Mouse (Mus musculus): Measurements from ENCODE around the gene Mark3.
A peak's percentile ranks its signal among the peaks of the same experiment; 100 is the strongest.
"Not testable (repeated sequence)": the region's sequence is repeated elsewhere in the genome, so short reads cannot be mapped to it uniquely, and the experiment has no call there.

Gene Mark3

DNA sequence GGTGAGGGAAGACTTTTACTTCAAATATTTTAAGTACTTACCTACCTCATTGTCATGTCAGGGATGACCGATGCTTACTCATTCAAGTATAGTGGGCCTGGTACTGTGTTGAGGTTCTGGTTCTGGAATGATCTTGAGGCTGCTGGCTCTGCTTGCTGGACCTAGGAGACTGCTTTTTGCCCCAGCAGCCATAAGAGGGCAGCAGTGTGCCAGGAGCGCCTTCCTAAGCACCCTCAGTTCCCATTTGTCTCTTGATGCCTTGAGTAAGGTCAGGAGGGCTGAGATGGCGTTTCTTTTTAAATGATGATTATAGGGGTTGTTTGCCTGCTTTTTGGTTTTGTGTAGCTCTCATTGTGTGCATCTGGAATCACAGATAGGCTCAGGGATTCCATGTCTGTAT, 79.1 kb downstream of the Mark3 start:
- DNase-seq: peak; percentile 83

DNA sequence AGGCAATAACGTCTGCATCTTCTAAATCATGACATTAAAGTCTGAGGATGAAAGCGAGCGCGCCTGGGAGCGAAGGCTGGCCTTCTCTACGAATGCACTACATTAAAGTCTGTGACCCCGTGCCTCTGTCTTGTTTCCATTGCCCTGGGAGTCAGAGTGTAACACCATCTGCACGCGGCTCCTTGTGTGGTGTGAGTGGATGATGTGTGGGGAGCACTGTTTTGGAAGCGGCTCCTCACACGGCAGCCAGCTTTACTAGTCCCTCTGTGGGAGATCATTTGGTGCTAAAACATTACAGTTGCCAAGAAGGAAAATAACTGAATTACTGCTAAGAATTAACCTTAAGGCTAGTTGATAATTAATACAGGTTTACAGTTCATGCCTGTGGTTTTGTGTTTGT, 81.4 kb downstream of the Mark3 start:
- no peak for DNase-seq

DNA sequence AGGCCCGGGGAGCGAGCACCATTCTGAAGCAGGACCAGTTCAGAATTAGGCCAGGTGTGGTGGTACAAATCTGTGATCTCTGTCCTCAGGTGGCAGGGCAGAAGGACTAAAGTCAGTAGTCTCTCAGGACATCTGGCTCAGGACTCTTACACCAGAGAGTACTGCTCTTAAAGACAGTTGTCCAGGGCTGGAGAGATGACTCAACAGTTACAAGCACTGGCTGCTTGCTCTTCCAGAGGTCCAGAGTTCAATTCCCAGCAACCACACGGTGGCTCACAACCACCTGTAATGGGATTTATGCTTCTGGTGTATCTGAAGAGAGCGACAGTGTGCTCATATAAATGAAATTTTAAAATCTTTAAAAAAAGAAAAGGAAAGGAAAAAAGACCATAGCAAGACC, 85.0 kb downstream of the Mark3 start:
- DNase-seq: no peak

DNA sequence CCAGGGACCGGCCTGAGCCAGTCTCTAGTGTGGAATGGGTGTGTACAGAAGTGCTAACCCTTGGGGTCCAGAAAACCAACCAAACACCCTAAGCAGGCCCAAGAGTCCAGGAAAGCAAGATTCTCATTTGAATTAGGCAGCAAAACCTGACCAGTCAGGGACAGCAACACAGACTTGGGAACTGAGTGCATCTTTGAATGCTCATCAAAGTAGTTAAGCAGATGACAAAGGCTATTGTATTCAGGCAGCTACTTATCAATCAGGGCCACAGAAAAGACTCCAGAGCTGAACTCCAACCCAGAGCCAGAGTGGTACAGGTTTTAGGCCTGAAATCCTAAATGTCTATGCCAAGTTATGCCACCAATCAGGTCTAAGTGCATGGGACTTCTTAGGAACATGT, 86.3 kb downstream of the Mark3 start:
- no peak for DNase-seq

DNA sequence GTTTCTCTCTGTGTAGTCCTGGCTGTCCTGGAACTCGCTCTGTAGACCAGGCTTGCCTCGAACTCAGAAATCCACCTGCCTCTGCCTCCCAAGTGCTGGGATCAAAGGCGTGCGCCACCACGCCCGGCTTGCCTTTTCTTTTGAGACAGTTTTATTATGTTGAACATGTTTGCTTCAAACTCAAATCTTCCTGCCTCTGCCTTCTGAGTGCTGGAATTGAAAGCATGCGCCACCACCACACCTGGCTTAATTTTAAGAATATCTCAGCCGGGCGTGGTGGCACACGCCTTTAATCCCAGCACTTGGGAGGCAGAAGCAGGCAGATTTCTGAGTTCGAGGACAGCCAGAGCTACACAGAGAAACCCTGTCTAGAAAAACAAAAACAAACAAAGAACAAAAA, 87.2 kb downstream of the Mark3 start:
- not testable (repeated sequence) for DNase-seq

DNA sequence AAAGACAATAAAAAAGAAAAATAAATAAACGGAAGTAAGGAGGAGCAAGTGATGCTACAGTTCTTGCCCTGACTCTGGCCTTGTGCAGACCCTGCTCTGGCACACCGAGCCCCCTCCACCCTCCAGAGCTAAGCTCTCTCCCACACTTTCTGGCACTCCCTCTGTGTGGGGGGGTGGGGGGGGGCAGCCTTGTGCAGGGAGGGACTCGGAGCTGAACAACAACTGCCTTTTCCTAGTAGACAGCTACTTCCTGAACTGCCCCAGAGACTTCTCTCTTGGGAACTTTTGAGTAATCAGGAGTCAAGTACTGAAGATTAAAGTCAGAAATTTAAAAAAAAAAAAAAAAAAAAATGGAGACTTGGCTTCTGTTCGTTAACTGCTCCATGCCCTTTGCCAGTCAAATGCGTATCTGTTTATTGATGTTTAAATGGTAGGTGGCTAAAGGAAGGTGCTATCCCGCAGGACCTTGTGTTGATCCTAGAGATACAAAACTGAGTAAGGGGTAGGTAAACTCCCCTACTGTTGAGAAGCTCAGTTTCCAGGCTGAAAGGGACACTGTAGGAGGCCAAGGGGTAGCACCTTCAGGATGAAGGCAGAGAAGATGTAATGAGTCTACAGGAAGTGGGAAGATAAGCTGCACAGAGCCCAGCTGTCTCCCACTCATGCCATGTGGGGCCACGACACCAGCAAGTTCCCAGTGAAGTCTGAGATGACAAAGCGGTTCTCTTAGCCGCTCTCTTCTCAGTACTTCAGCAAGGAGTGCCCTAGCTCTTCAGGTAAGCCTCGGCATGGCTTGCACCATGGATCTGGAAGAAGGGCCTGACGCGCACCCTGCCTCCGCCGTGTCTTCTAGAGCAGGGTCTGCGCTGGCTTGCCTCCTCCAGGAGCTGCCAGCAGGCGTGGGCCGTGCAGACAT, 89.2 kb downstream of the Mark3 start:
- no peak for DNase-seq

DNA sequence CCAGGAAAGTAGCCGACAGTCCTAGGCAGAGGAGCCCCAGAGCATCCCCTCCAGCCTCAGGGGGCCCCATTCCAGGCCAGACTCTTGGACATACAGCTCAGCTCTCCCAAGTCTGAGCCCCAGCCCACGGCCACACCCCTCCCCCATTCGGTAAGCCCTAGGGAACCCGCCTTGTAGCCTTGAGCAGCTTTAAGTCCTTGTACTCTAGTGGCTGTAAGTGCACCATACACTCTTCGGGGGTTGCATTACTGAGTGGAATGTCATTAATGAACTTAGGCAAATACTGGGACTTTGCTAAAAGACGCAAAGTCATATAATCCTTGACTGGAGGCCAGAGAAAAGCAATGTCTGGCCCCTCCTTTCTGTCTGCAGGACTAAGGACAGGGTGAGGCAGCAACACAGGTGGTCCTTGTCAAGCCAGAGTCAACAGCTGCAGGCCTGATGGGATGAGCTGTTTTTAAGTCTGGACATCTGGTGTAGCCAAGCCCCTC, 89.9 kb downstream of the Mark3 start:
- DNase-seq: peak; percentile 80

DNA sequence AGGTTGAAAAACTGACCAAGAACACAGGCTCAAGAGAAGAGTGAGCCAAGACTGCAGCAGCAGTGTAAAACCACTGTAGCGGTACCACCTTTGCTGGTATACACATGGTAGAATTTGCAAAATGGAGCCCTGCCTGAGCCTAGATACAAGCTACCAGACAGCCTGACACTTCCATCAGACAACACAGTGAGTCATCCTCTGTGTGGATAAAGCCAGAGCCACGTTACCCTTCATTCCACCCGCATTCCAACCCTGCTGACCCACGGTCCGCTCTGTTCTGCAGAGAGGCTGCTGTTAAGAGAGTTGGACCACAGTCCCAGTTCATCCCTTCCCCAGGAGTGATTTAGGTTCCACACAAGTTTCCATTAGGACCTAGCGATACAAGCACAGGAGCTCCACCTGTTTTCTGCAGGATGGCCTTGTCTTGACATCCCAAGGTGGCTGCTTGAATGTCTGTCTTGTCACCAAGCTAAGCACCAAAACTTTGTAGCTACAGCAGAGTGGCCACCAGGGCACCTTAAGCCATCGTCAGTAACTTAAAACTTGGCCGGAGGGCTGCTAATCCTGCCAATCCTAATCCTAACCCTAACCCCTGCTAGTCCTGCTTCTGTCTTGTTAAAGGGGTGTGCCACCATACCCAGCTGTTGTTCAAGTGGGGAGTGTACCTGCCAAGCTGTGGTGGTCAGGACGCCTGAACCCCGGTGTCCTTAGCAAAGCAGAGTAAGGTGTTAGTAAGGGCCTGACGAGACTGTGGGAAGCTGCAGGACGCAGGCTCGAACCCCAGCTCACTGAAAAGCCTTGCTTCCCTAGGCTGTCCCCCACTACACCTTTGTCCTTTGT, 90.9 kb downstream of the Mark3 start:
- DNase-seq: peak; percentile 53

DNA sequence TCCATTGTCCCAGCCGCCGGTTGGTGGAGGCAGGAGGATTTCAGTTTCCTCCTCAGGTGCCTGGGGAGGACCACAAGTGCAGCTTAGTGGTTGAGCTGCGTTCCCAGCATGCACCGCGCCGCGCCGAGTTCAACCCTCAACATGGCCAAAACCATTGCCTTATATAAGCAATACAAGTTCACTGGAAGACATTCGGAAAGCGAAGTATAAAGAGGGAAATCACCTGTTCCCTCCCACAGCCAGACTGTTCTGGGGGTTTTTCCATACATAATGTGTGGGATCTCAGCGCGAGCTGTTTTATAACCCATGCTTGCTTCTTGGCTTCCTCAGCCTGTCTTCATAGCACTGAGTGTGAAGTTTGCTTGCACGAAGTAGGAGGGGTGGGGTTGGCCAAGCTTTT, 92.1 kb downstream of the Mark3 start:
- DNase-seq: no peak

DNA sequence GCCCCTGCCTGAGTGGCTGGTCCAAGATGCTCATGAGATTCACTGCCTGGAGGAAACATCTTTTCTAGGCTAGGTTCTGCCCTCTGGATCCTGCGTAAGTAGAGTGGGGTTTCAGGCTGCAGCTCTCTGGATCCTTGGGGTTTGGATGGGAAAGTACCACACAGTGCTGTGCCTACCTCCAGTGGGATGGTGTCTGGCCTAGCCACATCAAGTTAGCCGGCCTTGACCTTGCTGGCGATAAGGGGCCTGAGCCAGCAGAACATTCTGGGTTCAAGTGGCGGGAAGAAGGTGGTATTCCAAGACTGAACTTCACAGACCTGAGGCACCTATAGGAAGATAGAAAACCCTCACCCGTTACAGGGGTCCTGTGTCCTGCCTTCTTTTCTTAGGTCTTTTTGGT, 93.1 kb downstream of the Mark3 start:
- no peak for DNase-seq

DNA sequence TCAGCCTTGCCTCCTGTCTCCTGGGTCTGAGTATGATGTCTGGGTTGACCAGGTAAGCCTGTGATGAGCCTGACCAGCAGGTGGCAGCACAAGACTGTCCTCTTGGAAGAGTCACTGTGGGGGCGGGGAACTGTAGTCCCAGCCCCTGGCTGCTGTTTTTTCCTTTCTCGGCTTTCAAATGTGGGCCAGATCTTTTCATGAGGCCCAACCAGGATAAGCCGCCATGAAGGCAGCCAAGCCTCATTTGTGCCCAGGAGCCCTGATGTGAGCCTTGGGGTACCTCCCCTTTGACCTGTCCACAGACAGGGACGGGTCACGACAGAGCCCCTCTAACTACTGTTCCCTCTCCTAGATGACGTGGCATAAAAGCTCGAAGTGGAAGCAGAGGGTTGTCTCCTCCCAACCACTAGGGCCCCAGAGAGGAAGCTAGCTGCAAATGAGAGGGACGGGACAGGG, 94.2 kb downstream of the Mark3 start:
- DNase-seq: peak; percentile 98

DNA sequence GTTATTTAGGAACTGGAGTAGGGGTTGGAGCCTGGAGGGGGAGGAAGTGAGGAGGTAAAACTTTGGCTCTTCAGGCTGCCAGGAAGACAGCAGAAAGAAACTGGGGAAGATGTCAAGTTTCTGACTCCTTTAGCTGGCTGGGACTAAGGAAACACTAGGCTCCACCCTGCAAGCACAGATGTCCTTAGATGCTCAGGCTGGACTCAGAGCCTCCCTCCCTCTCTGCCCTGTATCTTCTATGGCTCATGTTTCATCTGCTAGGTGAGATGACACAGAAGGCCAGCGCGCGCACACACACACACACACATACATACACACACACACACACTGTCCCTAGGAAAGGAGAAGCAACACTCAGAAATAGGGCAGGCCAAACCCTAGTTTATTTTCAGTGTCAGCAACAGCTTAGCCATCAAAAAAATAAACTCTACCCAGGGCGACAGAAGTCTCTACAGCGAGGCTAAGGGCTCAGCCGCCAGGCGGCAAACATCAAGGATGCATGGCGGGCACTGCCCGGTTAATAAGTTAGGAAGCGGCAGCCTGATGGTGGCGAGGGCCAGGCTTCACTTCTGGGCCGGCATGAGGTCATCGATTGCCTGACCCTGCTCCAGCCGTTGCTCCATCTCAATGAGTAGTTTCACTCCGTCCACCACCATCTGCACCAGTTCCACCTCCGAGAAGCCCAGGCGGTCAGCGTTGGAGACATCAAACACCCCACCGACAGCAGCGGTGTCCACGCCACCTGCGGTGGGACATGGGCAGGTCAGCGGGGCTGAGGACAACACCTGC, 94.9 kb downstream of the Mark3 start:
- peak; percentile 64 for DNase-seq

DNA sequence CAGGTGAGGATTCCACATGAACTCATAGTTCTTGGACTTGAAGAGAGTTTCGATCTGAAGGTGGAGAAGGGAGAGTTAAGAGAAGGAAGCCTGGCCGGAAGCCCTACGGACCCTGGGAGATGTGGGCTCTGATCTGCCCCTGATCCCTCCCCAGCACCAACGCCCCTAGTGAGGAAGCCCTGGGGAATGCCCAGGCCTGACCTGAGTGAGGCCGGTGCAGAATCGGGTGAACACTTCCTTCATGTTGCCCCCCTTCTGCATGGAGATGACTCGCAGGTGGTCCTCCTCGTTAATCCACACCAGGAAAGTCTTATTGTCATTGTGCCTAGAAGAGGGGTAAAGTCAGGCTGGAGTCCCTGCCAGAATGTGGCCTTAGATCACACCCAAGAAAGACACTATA, 95.6 kb downstream of the Mark3 start:
- no peak for DNase-seq

DNA sequence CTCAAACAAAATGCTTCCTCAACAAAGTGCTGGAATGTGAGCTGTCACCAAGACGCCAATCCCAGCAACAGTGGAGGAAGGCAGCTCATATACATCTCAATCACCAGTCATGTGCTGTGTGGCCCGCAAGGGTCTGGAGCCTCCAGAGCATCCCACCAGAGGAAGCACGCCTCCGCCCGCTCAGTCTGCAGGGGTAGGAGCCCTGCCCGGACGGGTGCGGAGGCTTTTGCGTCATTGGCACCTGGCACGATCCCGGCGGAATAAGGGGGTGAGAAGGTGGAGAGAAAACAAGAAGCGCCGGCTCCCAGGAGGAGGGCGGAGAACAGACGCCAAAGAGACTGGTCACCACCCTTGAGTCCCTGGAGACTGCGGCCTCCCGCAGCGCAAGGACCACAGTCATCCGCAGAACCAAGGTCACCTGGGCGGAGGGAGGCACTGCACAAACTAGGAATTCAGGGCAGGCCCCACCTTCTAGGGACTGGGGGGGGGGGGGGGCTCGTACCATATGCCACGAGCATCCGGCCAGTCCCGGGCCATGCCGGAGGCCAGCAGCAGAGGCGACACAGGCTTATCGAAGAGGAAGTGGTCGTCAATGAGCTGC, 96.1 kb downstream of the Mark3 start:
- DNase-seq: peak; percentile 58

DNA sequence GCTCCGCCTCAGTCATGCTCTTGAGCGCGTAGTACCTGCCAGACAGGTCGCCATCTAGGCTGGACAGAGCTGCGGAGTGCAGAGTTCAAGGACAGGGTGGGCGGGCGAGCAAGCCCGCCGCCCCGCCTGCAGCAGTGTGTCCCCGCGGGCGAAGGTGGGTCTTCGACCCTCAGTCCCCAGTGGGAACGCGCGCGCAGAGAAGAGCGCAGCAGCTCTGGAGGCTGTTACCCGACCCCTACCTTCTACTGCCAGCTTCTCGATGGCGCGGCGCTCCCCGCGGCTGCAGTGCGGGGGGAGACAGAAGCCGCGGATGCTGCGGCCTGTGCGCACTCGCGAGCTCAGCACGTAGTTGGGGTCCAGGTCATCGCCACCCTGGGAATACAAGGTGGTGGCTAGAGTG, 96.7 kb downstream of the Mark3 start:
- DNase-seq: no peak

DNA sequence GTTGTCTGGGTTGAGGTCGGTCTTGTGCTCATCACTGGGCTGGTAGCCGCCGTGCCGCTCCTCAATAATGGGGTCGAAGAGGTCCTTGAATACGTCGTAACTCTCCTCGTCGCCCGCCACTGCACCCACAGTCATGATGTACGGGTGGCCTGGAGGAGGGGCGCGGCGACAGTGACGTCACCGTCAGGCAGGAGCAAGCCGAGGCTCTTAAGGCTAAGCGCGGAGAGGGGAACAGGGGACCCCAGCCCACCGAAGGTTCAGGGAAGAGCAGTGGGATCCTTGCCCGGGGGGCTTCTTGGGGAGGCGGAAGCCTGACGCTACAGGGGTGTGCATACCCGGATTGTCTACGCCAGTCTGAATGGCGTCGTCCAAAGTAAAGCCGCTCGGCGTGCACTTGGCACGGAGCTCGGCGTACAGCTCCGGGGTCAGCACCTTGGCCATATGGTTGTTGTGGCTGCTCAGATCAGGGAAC, 97.1 kb downstream of the Mark3 start:
- DNase-seq: peak; percentile 78

DNA sequence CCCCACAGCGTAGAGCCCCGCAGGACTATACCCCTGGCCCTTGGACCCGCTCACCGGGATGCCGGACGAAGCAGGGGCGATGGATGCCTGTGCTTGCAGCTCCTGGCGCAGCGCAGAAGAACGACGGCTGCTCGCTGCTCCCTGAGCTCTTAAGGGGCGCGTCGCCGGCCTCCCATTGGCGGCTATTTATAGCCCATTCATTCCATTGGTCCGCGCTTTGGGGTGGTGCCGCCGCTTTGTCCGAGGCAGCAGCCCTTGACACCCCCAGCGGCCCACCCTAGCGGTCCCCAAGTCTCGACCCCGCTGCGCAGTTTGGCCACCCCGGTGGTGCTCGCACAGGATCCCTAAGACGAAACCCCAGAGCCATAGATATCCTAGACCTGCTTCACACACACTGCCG, 97.9 kb downstream of the Mark3 start, which contains the start of gene Ckb:
TSS of gene Ckb (minus strand) at position 163 of the 400 bp plus-strand sequence.
- DNase-seq: peak; percentile 86

DNA sequence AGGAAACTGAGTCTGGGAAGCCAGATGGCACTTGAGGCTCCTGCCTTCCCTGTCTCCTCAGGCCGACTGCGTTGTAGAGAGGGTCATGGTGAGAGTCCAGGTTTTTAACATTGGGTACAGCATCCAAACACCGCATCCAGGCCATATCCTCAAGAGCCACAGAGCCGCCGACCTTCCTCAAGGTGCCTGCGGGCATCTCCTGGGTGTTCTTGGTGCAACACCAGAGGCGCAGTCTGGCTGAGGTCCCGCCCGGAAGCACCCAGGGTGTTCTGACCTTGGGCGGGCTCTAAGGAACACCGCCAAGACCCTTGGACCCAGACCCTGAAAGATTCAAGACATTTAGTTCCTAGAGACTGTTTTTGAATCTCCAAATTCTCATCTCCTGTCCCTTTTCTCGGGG, 98.3 kb downstream of the Mark3 start:
- DNase-seq: no peak

DNA sequence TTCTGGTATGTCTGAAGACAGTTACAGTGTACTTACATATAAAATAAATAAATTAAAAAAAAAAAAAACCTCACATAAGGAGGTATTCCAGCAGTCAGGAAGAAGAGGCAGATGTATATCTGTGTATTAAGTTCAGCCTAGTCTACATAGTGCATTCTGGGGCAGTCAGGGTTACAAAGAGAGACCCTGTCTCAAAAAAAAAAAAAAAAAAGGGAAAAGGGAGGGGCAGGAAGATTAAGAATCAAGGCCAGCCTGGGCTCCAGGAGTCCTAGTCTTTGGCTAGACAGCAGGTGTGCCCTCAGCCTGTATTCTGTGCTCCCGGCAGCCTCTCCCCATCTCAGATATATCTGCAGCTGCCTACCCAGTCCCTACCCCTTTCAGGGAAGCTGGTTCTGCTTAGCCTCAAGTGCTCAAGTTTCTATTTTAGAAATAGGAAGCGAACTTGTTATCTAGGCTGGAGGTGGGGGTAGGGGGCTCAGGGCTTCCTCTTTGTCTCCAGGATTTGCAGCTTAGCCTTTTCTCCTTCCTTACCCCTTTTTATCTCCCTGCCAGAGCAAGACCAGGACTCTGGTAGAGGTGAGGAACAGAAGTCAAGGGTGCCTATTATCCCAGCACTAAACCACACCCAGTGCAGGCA, 100.6 kb downstream of the Mark3 start:
- DNase-seq: no peak

DNA sequence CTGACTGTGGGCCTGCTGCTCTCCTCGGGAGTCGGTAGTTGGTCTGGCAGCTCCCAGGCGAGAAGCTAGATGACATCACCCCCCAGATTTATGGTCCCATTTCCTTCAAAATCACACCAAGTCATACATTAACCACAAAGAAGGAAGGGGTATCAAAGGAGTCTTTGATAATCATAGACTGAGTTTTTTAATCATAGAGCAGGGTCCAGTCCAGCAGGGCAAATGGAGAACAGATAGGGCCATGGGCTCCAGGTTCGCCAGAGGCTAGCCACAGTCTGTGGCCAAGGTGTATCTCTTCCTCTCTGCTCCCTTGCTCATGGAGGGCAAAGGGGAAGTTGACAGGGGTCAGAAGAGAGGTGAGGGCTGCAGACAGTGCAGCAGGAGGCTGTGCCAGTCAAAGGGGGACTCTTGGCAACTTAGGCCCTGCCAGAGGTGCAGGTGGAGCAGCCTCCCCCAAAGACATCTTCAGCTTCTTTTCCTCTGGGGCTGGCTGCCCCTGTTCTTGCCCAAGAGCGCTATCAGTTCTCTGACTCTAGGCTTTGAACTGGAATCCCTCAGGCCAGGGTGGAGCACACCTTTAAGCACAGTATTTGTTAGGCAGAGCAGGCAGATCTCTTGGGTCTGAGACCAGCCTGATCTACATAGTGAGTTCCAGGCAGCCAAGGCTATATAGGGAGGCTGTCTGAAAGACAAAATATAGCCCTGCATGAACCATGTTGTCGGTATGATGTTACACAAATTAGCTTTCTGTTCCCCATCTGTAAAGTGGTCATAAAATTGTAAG, 101.7 kb downstream of the Mark3 start:
- DNase-seq: no peak

DNA sequence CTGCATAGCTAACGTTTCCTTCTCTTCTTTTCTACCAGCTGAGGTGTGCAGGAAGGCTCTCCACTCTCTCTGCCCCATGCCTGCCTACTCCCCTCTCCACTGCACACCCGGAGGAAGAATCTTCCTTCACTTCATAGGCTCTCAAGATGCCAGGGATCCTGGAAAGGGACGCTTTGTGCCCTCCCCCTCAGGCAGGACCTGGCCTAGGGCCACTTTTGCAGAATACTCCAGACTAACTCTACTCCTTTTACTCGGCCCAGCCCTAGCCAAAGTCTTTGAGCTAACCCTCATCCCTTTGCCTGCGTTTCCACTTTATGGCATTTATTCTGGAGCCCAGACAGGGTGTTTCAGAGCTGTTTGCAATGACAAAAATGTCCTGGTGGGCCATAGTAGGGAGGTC, 103.1 kb downstream of the Mark3 start:
- DNase-seq: peak; percentile 72
